Mouse (Mus musculus) intestine, postnatal 0 days (tissue): ENCODE results near the gene Snx10. TPM values are rescaled to one million over a fixed set of nuclear protein-coding genes. Genes with fewer than 3 reads are reported as not detected.
A peak's percentile ranks its signal among the peaks of the same experiment; 100 is the strongest.

Experiments
- ATAC-seq: fragments of 200-750 bp; cut with Nextera tagmentation; 2 replicates; pipeline ENCODE4 v1.8.0; 2017; ENCODE audit warnings: mild to moderate bottlenecking, moderate TSS enrichment, moderate library complexity
- H3K27ac ChIP-seq: fragments of 300-500 bp; sonication (generic); 2 replicates; pipeline ENCODE4 v1.5.1; 2014; ENCODE audit warnings: mild to moderate bottlenecking, low read depth, low read length, moderate library complexity
- H3K27me3 ChIP-seq: fragments of 300-500 bp; sonication (generic); replicated peaks from 2 replicates; pipeline ENCODE4 v1.6.1; 2014; ENCODE audit warnings: low read length, mixed read lengths; ENCODE audit not compliant: control insufficient read depth, insufficient read depth
- H3K36me3 ChIP-seq: fragments of 300-500 bp; sonication (generic); 2 replicates; pipeline ENCODE4 v1.6.1; 2014; ENCODE audit warnings: mild to moderate bottlenecking, moderate library complexity; ENCODE audit not compliant: control insufficient read depth, insufficient read depth
- H3K4me1 ChIP-seq: fragments of 300-500 bp; sonication (generic); replicated peaks from 2 replicates; pipeline ENCODE4 v1.6.1; 2014; ENCODE audit warnings: antibody characterized with exemption, low read length, mixed read lengths; ENCODE audit not compliant: control insufficient read depth, insufficient read depth
- H3K4me2 ChIP-seq: fragments of 300-500 bp; sonication (generic); replicated peaks from 2 replicates; pipeline ENCODE4 v1.6.1; 2014; ENCODE audit warnings: low read depth, mild to moderate bottlenecking, moderate library complexity
- H3K4me3 ChIP-seq: fragments of 300-500 bp; sonication (generic); 2 replicates; pipeline ENCODE4 v1.5.1; 2014; ENCODE audit warnings: low read depth, low read length
- H3K9ac ChIP-seq: fragments of 300-500 bp; sonication (generic); 2 replicates; pipeline ENCODE4 v1.6.1; 2014; ENCODE audit warnings: mild to moderate bottlenecking, low read depth, low read length
- H3K9me3 ChIP-seq: fragments of 300-500 bp; sonication (generic); 2 replicates; pipeline ENCODE4 v1.6.1; 2016; ENCODE audit warnings: mixed run types; ENCODE audit not compliant: control insufficient read depth
- CTCF ChIP-seq: sonication (generic); IDR thresholded peaks from 2 replicates; pipeline ENCODE4 v1.5.1; 2016; ENCODE audit warnings: low read depth, mild to moderate bottlenecking, control low read depth, antibody characterized with exemption, moderate library complexity
- WGBS: fragments of 180-500 bp; shearing (Covaris S2); extraction: QIAGEN DNeasy Blood & Tissue Kit; methylation state at CpG from one replicate; pipeline ENCODE4 v1.1.7; 2014; 5-methylcytosine and 5-hydroxymethylcytosine counted together
- polyA plus RNA-seq: library from polyadenylated mRNA; unstranded; fragments of >200 nt; fragmentation: Nextera tagmentation; extraction: Ambion mirVana; gene quantifications from 2 replicates; pipeline ENCODE4 v1.2.1, GENCODE M21; 2015

The Snx10 gene
- polyA plus RNA-seq, 1 experiment from 2014 or later: 8.4 TPM

GRCm38 (mm10) chr6:51585980-51586379 is 62.3 kb downstream of the Snx10 start:
- 22% methylated on average over 8 of the region's 8 CpGs for WGBS
- no peak overlapping the region for H3K4me2 ChIP-seq
- ATAC-seq: 0 out of 2 replicates have a peak, but pooled peaks have one; percentile 22
- H3K4me1 ChIP-seq: no peaks in the 10 kb centered on the region
- no peaks in the 10 kb centered on the region for H3K27me3 ChIP-seq
- H3K9me3 ChIP-seq: no peaks in the 10 kb centered on the region
- H3K9ac ChIP-seq: no peak overlapping the region
- H3K4me3 ChIP-seq: no peak overlapping the region
- TF ChIP-seq CTCF: peak; percentile 88
- H3K36me3 ChIP-seq: no peaks in the 10 kb centered on the region; the same call in 1 of the 2 replicates
- H3K27ac ChIP-seq: no peak overlapping the region

- peaks cover 5% of the 10 kb centered on the region for H3K27me3 ChIP-seq
- H3K4me2 ChIP-seq: no peak overlapping the region
- H3K27ac ChIP-seq: no peak overlapping the region
- H3K9ac ChIP-seq: no peak overlapping the region
- H3K4me1 ChIP-seq: no peaks in the 10 kb centered on the region
- no peaks in the 10 kb centered on the region for H3K9me3 ChIP-seq
- no peak for ATAC-seq
- no peak for TF ChIP-seq CTCF
- H3K4me3 ChIP-seq: no peak overlapping the region
- WGBS: 98% methylated on average over 3 of the region's 3 CpGs
- H3K36me3 ChIP-seq: no peaks in the 10 kb centered on the region
Measured at GRCm38 (mm10) chr6:51587266-51587665, 63.6 kb downstream of the Snx10 start.

GRCm38 (mm10) chr6:51591264-51591663 is 67.6 kb downstream of the Snx10 start:
- H3K27me3 ChIP-seq: peaks cover 23% of the 10 kb centered on the region
- H3K9ac ChIP-seq: no peak overlapping the region
- no peaks in the 10 kb centered on the region for H3K9me3 ChIP-seq
- H3K4me2 ChIP-seq: no peak overlapping the region
- H3K27ac ChIP-seq: no peak overlapping the region
- no peaks in the 10 kb centered on the region for H3K4me1 ChIP-seq
- no peak for TF ChIP-seq CTCF
- WGBS: 73% methylated on average over 1 of the region's 1 CpGs
- no peak for ATAC-seq
- no peak overlapping the region for H3K4me3 ChIP-seq
- H3K36me3 ChIP-seq: no peaks in the 10 kb centered on the region

GRCm38 (mm10) chr6:51591844-51592243 is 68.1 kb downstream of the Snx10 start:
- Histone ChIP-seq H3K27ac (no peak overlapping the region), H3K36me3 (no peaks in the 10 kb centered on the region), H3K9ac (no peak overlapping the region), H3K4me3 (no peak overlapping the region), H3K4me1 (no peaks in the 10 kb centered on the region), H3K4me2 (no peak overlapping the region), H3K27me3 (peaks cover 23% of the 10 kb centered on the region), H3K9me3 (no peaks in the 10 kb centered on the region)
- 68% methylated on average over 3 of the region's 3 CpGs for WGBS
- no peak for TF ChIP-seq CTCF
- ATAC-seq: no peak

GRCm38 (mm10) chr6:51592356-51593115 is 68.8 kb downstream of the Snx10 start:
- no peaks in the 10 kb centered on the region for H3K36me3 ChIP-seq
- no peak overlapping the region for H3K9ac ChIP-seq
- ATAC-seq: peak; percentile 54
- H3K4me2 ChIP-seq: peak overlapping the region; percentile 69
- WGBS: 11% methylated on average over 45 of the region's 45 CpGs
- H3K4me1 ChIP-seq: no peaks in the 10 kb centered on the region
- H3K27me3 ChIP-seq: peaks cover 29% of the 10 kb centered on the region
- H3K4me3 ChIP-seq: peak overlapping the region; percentile 26
- peak; percentile 96 for TF ChIP-seq CTCF
- no peaks in the 10 kb centered on the region for H3K9me3 ChIP-seq
- no peak overlapping the region for H3K27ac ChIP-seq

GRCm38 (mm10) chr6:51593446-51594035 is 69.8 kb downstream of the Snx10 start:
- no peak overlapping the region for H3K4me2 ChIP-seq
- TF ChIP-seq CTCF: no peak
- 85% methylated on average over 10 of the region's 10 CpGs for WGBS

More at GRCm38 (mm10) chr6:51593446-51594035, 69.8 kb downstream of the Snx10 start:
- peaks cover 29% of the 10 kb centered on the region for H3K27me3 ChIP-seq
- H3K9ac ChIP-seq: no peak overlapping the region
- no peaks in the 10 kb centered on the region for H3K36me3 ChIP-seq
- no peaks in the 10 kb centered on the region for H3K4me1 ChIP-seq
- H3K4me3 ChIP-seq: no peak overlapping the region
- ATAC-seq: no peak
- H3K9me3 ChIP-seq: no peaks in the 10 kb centered on the region
- H3K27ac ChIP-seq: no peak overlapping the region
